Mouse (Mus musculus) cortical plate, adult 2 months (tissue): ENCODE results near the gene Izumo4.

Experiments
- CTCF ChIP-seq: fragments of 200-500 bp; IDR thresholded peaks from 2 replicates; pipeline ENCODE4 v1.5.1; 2011; ENCODE audit warnings: mild to moderate bottlenecking, control low read depth, low read length; ENCODE audit not compliant: insufficient read depth; ENCODE audit errors: extremely low read depth
- POLR2A ChIP-seq: fragments of 200-500 bp; IDR thresholded peaks from 2 replicates; pipeline ENCODE4 v1.6.1; 2011; ENCODE audit warnings: mild to moderate bottlenecking, low read length, control low read depth; ENCODE audit not compliant: insufficient read depth; ENCODE audit errors: extremely low read depth

GRCm38 (mm10) chr10:80677942-80678436 is 24.0 kb upstream of the Izumo4 start, which contains the start of gene Mknk2:
- TF ChIP-seq CTCF: no peak
- TF ChIP-seq POLR2A: peak; percentile 33; the same call in 1 of the 2 replicates
